Mouse (Mus musculus): ENCODE measurements around the gene Gm8890. TPM values are rescaled to one million over a fixed set of nuclear protein-coding genes. Genes with fewer than 3 reads are reported as not detected.
"Not testable (repeated sequence)": the region's sequence is repeated elsewhere in the genome, so short reads cannot be mapped to it uniquely, and the experiment has no call there.

The Gm8890 gene
- not detected in 2 replicates for polyA plus RNA-seq (2015; fragmentation: Nextera tagmentation; extraction: Ambion mirVana)

DNA sequence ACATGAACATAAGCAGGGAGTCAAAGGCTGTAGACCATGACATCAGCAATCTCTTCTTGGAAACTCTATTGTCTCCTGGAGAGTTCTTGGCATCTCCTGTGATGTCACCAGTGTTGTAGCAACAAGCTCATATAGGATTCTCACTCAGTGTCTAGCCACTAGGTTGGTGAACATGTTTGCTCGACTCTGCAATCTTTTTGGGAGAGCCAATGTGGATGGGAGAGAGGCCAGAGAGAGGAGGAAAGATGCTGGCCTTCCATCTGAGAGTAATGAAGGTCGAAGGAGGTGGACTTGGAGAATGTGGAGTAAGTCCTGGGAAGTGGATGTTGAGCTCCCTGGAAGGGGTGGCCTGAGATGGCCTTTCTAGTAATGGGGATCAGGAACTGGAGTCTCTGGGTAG is at the start of gene Gm8890:
Gene Gm8890, plus strand, starts transcription at position 301 of the 400 bp plus-strand sequence.
- H3K36me3 ChIP-seq; H3K27me3 ChIP-seq; ATAC-seq (ENCODE audit: low FRiP score); H3K4me2 ChIP-seq; H3K4me1 ChIP-seq (replicated peaks); H3K4me3 ChIP-seq; H3K9ac ChIP-seq; H3K9me3 ChIP-seq; H3K27ac ChIP-seq: not testable (repeated sequence)
- 56% methylated on average over 1 of the region's 2 CpGs for WGBS

DNA sequence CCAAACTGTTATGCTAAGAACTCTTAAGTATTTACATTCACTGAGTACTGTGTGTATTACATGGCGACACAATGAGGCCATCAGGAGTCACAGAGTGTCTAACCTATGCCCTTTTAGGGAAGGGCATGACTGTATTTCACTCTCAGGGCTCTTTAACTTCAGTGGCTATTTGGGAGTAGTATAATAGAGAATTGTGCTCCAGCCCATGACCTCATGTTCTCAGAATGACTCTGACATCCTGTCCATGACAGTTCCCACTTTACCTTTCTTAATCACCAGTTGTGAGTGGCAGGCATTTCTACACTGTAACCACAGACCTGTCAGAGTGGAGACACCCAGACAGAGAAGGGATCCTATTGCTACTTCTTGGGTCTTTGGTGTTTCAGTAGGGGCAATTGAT is 388 bp downstream of the Gm8890 start:
- not testable (repeated sequence) for H3K4me3 ChIP-seq; H3K36me3 ChIP-seq; H3K9me3 ChIP-seq; H3K27ac ChIP-seq; ATAC-seq (ENCODE audit: low FRiP score); H3K4me2 ChIP-seq; H3K27me3 ChIP-seq; H3K9ac ChIP-seq; H3K4me1 ChIP-seq (replicated peaks)
- WGBS: 62% methylated on average over 1 of the region's 1 CpGs

Other genes with a start within 250 kb of the Gm8890 start
- gene Gm8879, start 128.4 kb upstream of the Gm8890 start, polyA plus RNA-seq (2015; fragmentation: Nextera tagmentation; extraction: Ambion mirVana): 0.18 TPM in 1 of 2 replicates, not detected in the other
- not detected in 2 replicates for gene Gm5861, start 73.0 kb upstream of the Gm8890 start, polyA plus RNA-seq (2015; fragmentation: Nextera tagmentation; extraction: Ambion mirVana)
- gene Speer1, start 85.5 kb downstream of the Gm8890 start, polyA plus RNA-seq (2015; fragmentation: Nextera tagmentation; extraction: Ambion mirVana): not detected in 2 replicates
- not detected in 2 replicates for gene Gm8897, start 160.4 kb downstream of the Gm8890 start, polyA plus RNA-seq (2015; fragmentation: Nextera tagmentation; extraction: Ambion mirVana)
- gene Gm8906, start 246.7 kb downstream of the Gm8890 start, polyA plus RNA-seq (2015; fragmentation: Nextera tagmentation; extraction: Ambion mirVana): not detected in 2 replicates